Mouse (Mus musculus): Measurements from ENCODE around the gene Nfatc2. TPM values are rescaled to one million over a fixed set of nuclear protein-coding genes. Genes with fewer than 3 reads are reported as not detected.

Gene Nfatc2
- total and polyA plus RNA-seq, 2 experiments from 2014 or later, result 7.3 to 7.4 TPM

- ATAC-seq (ENCODE audit: insufficient read depth, low read depth) (no peak), DNase-seq (ENCODE audit: low spot score) (no peak)
- Histone ChIP-seq H3K4me3 (ENCODE audit: low read depth, low read length) (no peak overlapping the region), H3K4me2 (ENCODE audit: low read depth, low read length) (no peak overlapping the region), H3K27ac (ENCODE audit: low read depth) (no peak overlapping the region), H3K9me3 (replicated peaks; ENCODE audit: control insufficient read depth, low read length) (no peaks in the 10 kb centered on the region), H3K27me3 (ENCODE audit: control insufficient read depth, insufficient read depth, low read length) (peaks cover 36% of the 10 kb centered on the region), H3K9ac (replicated peaks; ENCODE audit: low read depth, low read length) (no peak overlapping the region), H3K36me3 (replicated peaks; ENCODE audit: control insufficient read depth, insufficient read depth, low read length) (peaks cover 21% of the 10 kb centered on the region; the same call in 1 of the 2 replicates), H3K4me1 (ENCODE audit: control insufficient read depth, insufficient read depth) (no peaks in the 10 kb centered on the region)
- 94% methylated on average over 9 of the region's 9 CpGs for WGBS
- no peak for TF ChIP-seq EP300 (IDR thresholded peaks at IDR 0.05; ENCODE audit: low read depth)
- no peak for TF ChIP-seq CTCF (IDR thresholded peaks at IDR 0.05; ENCODE audit: low read depth)
Observed at GRCm38 (mm10) chr2:168640460-168640859, 39.0 kb upstream of the Nfatc2 start.

GRCm38 (mm10) chr2:168634881-168635280, 33.4 kb upstream of the Nfatc2 start:
- TF ChIP-seq EP300 (IDR thresholded peaks at IDR 0.05; ENCODE audit: low read depth), result no peak
- TF ChIP-seq CTCF (IDR thresholded peaks at IDR 0.05; ENCODE audit: low read depth), result no peak
- 76% methylated on average over 7 of the region's 7 CpGs for WGBS
- H3K4me3 ChIP-seq (ENCODE audit: low read depth, low read length), result no peak overlapping the region
- peaks cover 19% of the 10 kb centered on the region for H3K4me1 ChIP-seq (ENCODE audit: control insufficient read depth, insufficient read depth)
- no peak for ATAC-seq (ENCODE audit: insufficient read depth, low read depth)
- H3K9me3 ChIP-seq (replicated peaks; ENCODE audit: control insufficient read depth, low read length), result no peaks in the 10 kb centered on the region
- 0 out of 2 replicates have a peak, but pooled peaks cover 4% of the 10 kb centered on the region for H3K36me3 ChIP-seq (replicated peaks; ENCODE audit: control insufficient read depth, insufficient read depth, low read length)
- H3K27ac ChIP-seq (ENCODE audit: low read depth), result no peak overlapping the region
- no peak for DNase-seq (ENCODE audit: low spot score)
- no peak overlapping the region for H3K9ac ChIP-seq (replicated peaks; ENCODE audit: low read depth, low read length)
- H3K27me3 ChIP-seq (ENCODE audit: control insufficient read depth, insufficient read depth, low read length), result peaks cover 62% of the 10 kb centered on the region
- no peak overlapping the region for H3K4me2 ChIP-seq (ENCODE audit: low read depth, low read length)

GRCm38 (mm10) chr2:168633301-168633816, 31.9 kb upstream of the Nfatc2 start:
- Histone ChIP-seq H3K4me1 (ENCODE audit: control insufficient read depth, insufficient read depth) (peaks cover 19% of the 10 kb centered on the region), H3K9ac (replicated peaks; ENCODE audit: low read depth, low read length) (0 out of 2 replicates have a peak overlapping the region, but pooled peaks have one; percentile 20), H3K36me3 (replicated peaks; ENCODE audit: control insufficient read depth, insufficient read depth, low read length) (no peaks in the 10 kb centered on the region), H3K27ac (ENCODE audit: low read depth) (peak overlapping the region; percentile 31), H3K27me3 (ENCODE audit: control insufficient read depth, insufficient read depth, low read length) (peaks cover 50% of the 10 kb centered on the region), H3K4me2 (ENCODE audit: low read depth, low read length) (peak overlapping the region; percentile 26), H3K4me3 (ENCODE audit: low read depth, low read length) (no peak overlapping the region), H3K9me3 (replicated peaks; ENCODE audit: control insufficient read depth, low read length) (no peaks in the 10 kb centered on the region)
- 8% methylated on average over 14 of the region's 14 CpGs for WGBS
- TF ChIP-seq EP300 (IDR thresholded peaks at IDR 0.05; ENCODE audit: low read depth) (peak; percentile 70; the same call in 1 of the 2 replicates), CTCF (IDR thresholded peaks at IDR 0.05; ENCODE audit: low read depth) (no peak)
- ATAC-seq (ENCODE audit: insufficient read depth, low read depth) (peak; percentile 82), DNase-seq (ENCODE audit: low spot score) (peak; percentile 91)

GRCm38 (mm10) chr2:168632543-168632942, 31.1 kb upstream of the Nfatc2 start:
- Histone ChIP-seq H3K36me3 (replicated peaks; ENCODE audit: control insufficient read depth, insufficient read depth, low read length) (no peaks in the 10 kb centered on the region), H3K4me1 (ENCODE audit: control insufficient read depth, insufficient read depth) (peaks cover 19% of the 10 kb centered on the region), H3K9ac (replicated peaks; ENCODE audit: low read depth, low read length) (no peak overlapping the region), H3K27ac (ENCODE audit: low read depth) (no peak overlapping the region; the same call in 1 of the 2 replicates), H3K27me3 (ENCODE audit: control insufficient read depth, insufficient read depth, low read length) (peaks cover 42% of the 10 kb centered on the region), H3K4me2 (ENCODE audit: low read depth, low read length) (no peak overlapping the region), H3K9me3 (replicated peaks; ENCODE audit: control insufficient read depth, low read length) (no peaks in the 10 kb centered on the region), H3K4me3 (ENCODE audit: low read depth, low read length) (no peak overlapping the region)
- ATAC-seq (ENCODE audit: insufficient read depth, low read depth) (no peak), DNase-seq (ENCODE audit: low spot score) (no peak)
- no peak for TF ChIP-seq EP300 (IDR thresholded peaks at IDR 0.05; ENCODE audit: low read depth)
- TF ChIP-seq CTCF (IDR thresholded peaks at IDR 0.05; ENCODE audit: low read depth), result no peak
- WGBS, result 60% methylated on average over 6 of the region's 6 CpGs

- H3K4me3 ChIP-seq (ENCODE audit: low read depth, low read length), result no peak overlapping the region
- H3K27ac ChIP-seq (ENCODE audit: low read depth), result no peak overlapping the region
- peaks cover 26% of the 10 kb centered on the region for H3K27me3 ChIP-seq (ENCODE audit: control insufficient read depth, insufficient read depth, low read length)
- H3K9me3 ChIP-seq (replicated peaks; ENCODE audit: control insufficient read depth, low read length), result 0 out of 2 replicates have a peak, but pooled peaks cover 6% of the 10 kb centered on the region
- no peak overlapping the region for H3K4me2 ChIP-seq (ENCODE audit: low read depth, low read length)
- no peaks in the 10 kb centered on the region for H3K36me3 ChIP-seq (replicated peaks; ENCODE audit: control insufficient read depth, insufficient read depth, low read length)
- no peak overlapping the region for H3K9ac ChIP-seq (replicated peaks; ENCODE audit: low read depth, low read length)
- peak; percentile 63 for ATAC-seq (ENCODE audit: insufficient read depth, low read depth)
- H3K4me1 ChIP-seq (ENCODE audit: control insufficient read depth, insufficient read depth), result peaks cover 11% of the 10 kb centered on the region
- peak; percentile 80 for DNase-seq (ENCODE audit: low spot score)
- 23% methylated on average over 8 of the region's 8 CpGs for WGBS
- peak; percentile 97 for TF ChIP-seq CTCF (IDR thresholded peaks at IDR 0.05; ENCODE audit: low read depth)
- TF ChIP-seq EP300 (IDR thresholded peaks at IDR 0.05; ENCODE audit: low read depth), result no peak
Observed at GRCm38 (mm10) chr2:168628787-168629186, 27.3 kb upstream of the Nfatc2 start.

All from heart, postnatal 0 days (tissue).